Mouse (Mus musculus): ENCODE data around the gene Tmem198. TPM values are rescaled to one million over a fixed set of nuclear protein-coding genes. Genes with fewer than 3 reads are reported as not detected.

The Tmem198 gene
- total and polyA plus RNA-seq, 2 experiments from 2014 or later = 49.4 to 52.4 TPM

DNA sequence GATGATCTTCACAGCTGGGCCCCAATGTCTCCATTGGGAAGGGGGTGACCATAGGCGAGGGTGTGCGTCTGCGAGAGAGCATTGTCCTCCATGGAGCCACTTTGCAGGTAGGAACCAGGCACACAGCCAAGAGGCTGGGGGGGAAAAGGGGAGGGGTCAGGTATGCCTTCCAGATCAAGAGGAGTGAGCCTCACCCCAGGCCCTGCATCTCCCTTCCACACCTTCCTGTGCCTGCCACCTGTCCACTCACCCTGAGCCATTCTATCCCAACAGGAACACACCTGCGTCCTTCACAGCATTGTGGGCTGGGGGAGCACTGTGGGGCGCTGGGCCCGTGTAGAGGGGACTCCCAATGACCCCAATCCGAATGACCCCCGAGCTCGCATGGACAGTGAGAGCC lies 37.2 kb upstream of the Tmem198 start:
- no peak for DNase-seq (ENCODE audit: low spot score)
- Histone ChIP-seq H3K4me1 (ENCODE audit: insufficient read depth, low read length) (peaks cover 18% of the 10 kb centered on the region), H3K9me3 (ENCODE audit: low read length) (no peaks in the 10 kb centered on the region), H3K4me2 (ENCODE audit: low read depth, low read length, poor library complexity, severe bottlenecking) (no peak overlapping the region), H3K4me3 (ENCODE audit: low read depth, low read length) (no peak overlapping the region), H3K27me3 (ENCODE audit: insufficient read depth, low read length) (peaks cover 4% of the 10 kb centered on the region; the same call in 1 of the 2 replicates), H3K9ac (replicated peaks; ENCODE audit: low read length, poor library complexity, severe bottlenecking) (no peak overlapping the region), H3K36me3 (ENCODE audit: insufficient read depth, low read length) (0 out of 2 replicates have a peak, but pooled peaks cover 2% of the 10 kb centered on the region), H3K27ac (ENCODE audit: low read depth, low read length) (no peak overlapping the region)
- ATAC-seq (ENCODE audit: low FRiP score) = no peak
- TF ChIP-seq CTCF (IDR thresholded peaks at IDR 0.05) = no peak
- WGBS = 84% methylated on average over 9 of the region's 9 CpGs

GRCm38 (mm10) chr1:75442811-75443210 lies 36.5 kb upstream of the Tmem198 start:
- Histone ChIP-seq H3K27me3 (ENCODE audit: insufficient read depth, low read length) (peaks cover 7% of the 10 kb centered on the region; the same call in 1 of the 2 replicates), H3K9me3 (ENCODE audit: low read length) (no peaks in the 10 kb centered on the region), H3K9ac (replicated peaks; ENCODE audit: low read length, poor library complexity, severe bottlenecking) (no peak overlapping the region), H3K4me3 (ENCODE audit: low read depth, low read length) (no peak overlapping the region), H3K27ac (ENCODE audit: low read depth, low read length) (peak overlapping the region; percentile 67), H3K4me2 (ENCODE audit: low read depth, low read length, poor library complexity, severe bottlenecking) (no peak overlapping the region), H3K4me1 (ENCODE audit: insufficient read depth, low read length) (peaks cover 21% of the 10 kb centered on the region), H3K36me3 (ENCODE audit: insufficient read depth, low read length) (0 out of 2 replicates have a peak, but pooled peaks cover 2% of the 10 kb centered on the region)
- TF ChIP-seq CTCF (IDR thresholded peaks at IDR 0.05) = no peak
- 16% methylated on average over 8 of the region's 8 CpGs for WGBS
- DNase-seq (ENCODE audit: low spot score) = peak; percentile 59
- no peak for ATAC-seq (ENCODE audit: low FRiP score)

DNA sequence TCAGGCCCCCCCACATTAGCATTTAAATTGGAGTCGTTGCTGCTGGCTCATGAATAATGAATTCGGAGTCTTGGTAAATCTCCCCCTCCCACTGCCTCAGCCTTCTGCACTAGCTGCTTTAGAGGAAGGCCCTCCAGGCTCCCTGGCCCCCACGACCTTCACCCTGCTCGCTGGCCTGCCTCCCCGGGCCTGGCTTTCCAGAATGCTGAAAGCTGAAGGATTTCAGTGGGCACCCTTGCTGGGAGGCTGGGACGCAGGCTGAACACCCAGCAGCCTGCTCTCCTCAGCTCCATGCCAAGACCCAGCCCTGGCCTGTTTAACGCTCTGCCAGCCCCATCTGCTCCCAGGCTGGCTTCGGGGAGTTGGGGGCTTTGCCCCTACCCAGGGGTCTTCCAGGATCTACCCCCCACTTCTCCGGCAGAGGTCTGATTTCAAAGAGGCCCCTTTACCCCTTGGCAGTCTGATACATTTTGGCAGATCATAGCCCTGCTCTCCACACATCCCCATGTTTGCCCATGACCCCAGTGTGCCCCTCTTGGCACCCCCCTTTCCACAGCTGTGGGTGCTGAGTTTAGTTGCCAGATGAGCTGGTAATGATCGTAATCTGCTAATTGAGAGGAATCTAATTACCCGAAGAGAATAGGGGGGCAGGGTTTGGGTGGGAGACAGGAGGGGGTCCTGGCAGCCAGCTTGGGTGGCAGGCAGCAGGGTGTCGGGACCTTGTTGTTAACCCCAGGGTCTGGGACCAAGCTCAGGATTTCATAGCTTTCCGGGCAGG lies 35.9 kb upstream of the Tmem198 start:
- H3K27ac ChIP-seq (ENCODE audit: low read depth, low read length) = peak overlapping the region; percentile 67
- H3K9me3 ChIP-seq (ENCODE audit: low read length) = no peaks in the 10 kb centered on the region
- H3K36me3 ChIP-seq (ENCODE audit: insufficient read depth, low read length) = no peaks in the 10 kb centered on the region
- peak; percentile 53 for DNase-seq (ENCODE audit: low spot score)
- TF ChIP-seq CTCF (IDR thresholded peaks at IDR 0.05) = no peak
- 13% methylated on average over 13 of the region's 13 CpGs for WGBS
- H3K9ac ChIP-seq (replicated peaks; ENCODE audit: low read length, poor library complexity, severe bottlenecking) = no peak overlapping the region
- ATAC-seq (ENCODE audit: low FRiP score) = no peak
- no peak overlapping the region for H3K4me3 ChIP-seq (ENCODE audit: low read depth, low read length)
- H3K4me1 ChIP-seq (ENCODE audit: insufficient read depth, low read length) = peaks cover 21% of the 10 kb centered on the region
- H3K4me2 ChIP-seq (ENCODE audit: low read depth, low read length, poor library complexity, severe bottlenecking) = no peak overlapping the region
- H3K27me3 ChIP-seq (ENCODE audit: insufficient read depth, low read length) = peaks cover 7% of the 10 kb centered on the region; the same call in 1 of the 2 replicates

GRCm38 (mm10) chr1:75444208-75444607 lies 35.1 kb upstream of the Tmem198 start:
- Histone ChIP-seq H3K27me3 (ENCODE audit: insufficient read depth, low read length) (peaks cover 7% of the 10 kb centered on the region; the same call in 1 of the 2 replicates), H3K4me1 (ENCODE audit: insufficient read depth, low read length) (peaks cover 26% of the 10 kb centered on the region), H3K36me3 (ENCODE audit: insufficient read depth, low read length) (no peaks in the 10 kb centered on the region), H3K4me2 (ENCODE audit: low read depth, low read length, poor library complexity, severe bottlenecking) (no peak overlapping the region), H3K4me3 (ENCODE audit: low read depth, low read length) (no peak overlapping the region), H3K9me3 (ENCODE audit: low read length) (no peaks in the 10 kb centered on the region), H3K9ac (replicated peaks; ENCODE audit: low read length, poor library complexity, severe bottlenecking) (no peak overlapping the region), H3K27ac (ENCODE audit: low read depth, low read length) (peak overlapping the region; percentile 67; the same call in 1 of the 2 replicates)
- 20% methylated on average over 3 of the region's 3 CpGs for WGBS
- no peak for TF ChIP-seq CTCF (IDR thresholded peaks at IDR 0.05)
- DNase-seq (ENCODE audit: low spot score) (no peak), ATAC-seq (ENCODE audit: low FRiP score) (no peak)

DNA sequence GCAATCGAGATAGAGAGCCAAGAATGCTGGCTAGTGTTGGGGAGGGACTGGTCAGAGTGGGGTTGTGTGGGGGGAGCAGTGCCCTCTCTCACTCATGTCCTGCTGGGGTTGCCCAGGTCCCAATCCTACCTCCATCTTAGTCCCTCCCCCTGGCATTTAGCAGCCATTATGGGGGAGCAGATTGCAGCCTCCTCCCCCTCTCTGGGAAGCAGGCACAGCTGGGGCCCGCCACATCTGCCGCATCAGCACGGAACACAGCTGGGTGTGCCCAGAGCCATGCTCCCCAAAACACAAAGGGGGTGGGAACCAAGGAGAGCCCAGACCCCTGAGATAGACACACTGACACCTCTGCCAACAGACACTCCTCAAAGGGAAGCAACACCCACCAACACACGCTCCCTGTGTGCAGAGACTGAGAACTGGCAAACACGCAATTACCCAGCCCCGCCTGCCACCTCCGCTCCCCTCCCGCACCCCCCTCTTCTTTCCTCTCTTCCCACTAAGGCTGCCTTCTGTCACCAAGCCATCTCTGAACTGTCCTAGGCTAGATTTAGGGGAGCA lies 34.1 kb upstream of the Tmem198 start:
- H3K9me3 ChIP-seq (ENCODE audit: low read length) = no peaks in the 10 kb centered on the region
- peak overlapping the region; percentile 33; the same call in 1 of the 2 replicates for H3K9ac ChIP-seq (replicated peaks; ENCODE audit: low read length, poor library complexity, severe bottlenecking)
- 7% methylated on average over 9 of the region's 9 CpGs for WGBS

More for the DNA sequence above, 34.1 kb upstream of the Tmem198 start:
- Histone ChIP-seq H3K4me1 (ENCODE audit: insufficient read depth, low read length) (peaks cover 29% of the 10 kb centered on the region), H3K4me3 (ENCODE audit: low read depth, low read length) (no peak overlapping the region), H3K4me2 (ENCODE audit: low read depth, low read length, poor library complexity, severe bottlenecking) (peak overlapping the region; percentile 78), H3K36me3 (ENCODE audit: insufficient read depth, low read length) (no peaks in the 10 kb centered on the region), H3K27ac (ENCODE audit: low read depth, low read length) (peak overlapping the region; percentile 67), H3K27me3 (ENCODE audit: insufficient read depth, low read length) (peaks cover 14% of the 10 kb centered on the region; the same call in 1 of the 2 replicates)
- DNase-seq (ENCODE audit: low spot score) (no peak), ATAC-seq (ENCODE audit: low FRiP score) (no peak; the same call in none of the 2 replicates)
- TF ChIP-seq CTCF (IDR thresholded peaks at IDR 0.05) = no peak
